Mouse (Mus musculus) megakaryocyte, embryonic 14.5 days (primary cell): ENCODE data around the gene Fos.

Experiments
- FLI1 ChIP-seq: IDR thresholded peaks from 2 replicates; pipeline ENCODE4 v1.6.1; 2012; ENCODE audit warnings: low read length, inconsistent platforms, mixed read lengths
- GATA1 ChIP-seq: IDR thresholded peaks from 3 replicates; pipeline ENCODE4 v1.6.1; 2012; ENCODE audit warnings: mixed read lengths, low read length, inconsistent platforms, borderline replicate concordance

DNA sequence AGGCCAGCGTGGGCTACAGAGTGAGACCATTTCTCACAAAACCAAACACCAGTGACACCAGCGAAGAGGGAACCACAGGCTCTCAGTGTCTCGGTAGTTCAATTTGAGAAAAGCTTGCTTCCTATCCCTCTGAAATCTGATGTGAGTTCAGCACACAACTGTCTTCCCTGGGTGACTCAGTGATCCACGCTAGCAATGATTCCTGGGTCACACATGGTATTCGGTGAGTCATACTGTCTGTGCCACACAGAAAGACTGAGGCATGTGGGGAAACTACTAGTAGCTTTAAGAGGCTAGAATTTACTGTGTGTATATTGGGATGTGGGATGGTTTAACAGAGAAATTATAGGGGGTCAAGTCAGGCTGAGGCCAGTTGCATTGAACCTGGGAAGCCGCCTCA is 45.9 kb downstream of the Fos start:
- TF ChIP-seq GATA1 (no peak), FLI1 (no peak)
